Mouse (Mus musculus) liver, embryonic 12.5 days (tissue): ENCODE measurements around the gene C8a. TPM values are rescaled to one million over a fixed set of nuclear protein-coding genes. Genes with fewer than 3 reads are reported as not detected.

Experiments
- ATAC-seq: fragments of 200-750 bp; cut with Nextera tagmentation; 2 replicates; pipeline ENCODE4 v1.8.0; 2017; ENCODE audit warnings: moderate number of reproducible peaks, mild to moderate bottlenecking, moderate library complexity
- H3K27ac ChIP-seq: fragments of 300-500 bp; sonication (generic); 2 replicates; pipeline ENCODE4 v1.5.1; 2016; ENCODE audit warnings: mild to moderate bottlenecking
- H3K27me3 ChIP-seq: fragments of 300-500 bp; sonication (generic); replicated peaks from 2 replicates; pipeline ENCODE4 v1.6.1; 2016; ENCODE audit warnings: mild to moderate bottlenecking, moderate library complexity
- H3K36me3 ChIP-seq: fragments of 300-500 bp; sonication (generic); 2 replicates; pipeline ENCODE4 v1.6.1; 2016; ENCODE audit warnings: mild to moderate bottlenecking, moderate library complexity
- H3K4me1 ChIP-seq: fragments of 300-500 bp; sonication (generic); 2 replicates; pipeline ENCODE4 v1.6.1; 2016
- H3K4me2 ChIP-seq: fragments of 300-500 bp; sonication (generic); 2 replicates; pipeline ENCODE4 v1.6.1; 2016; ENCODE audit warnings: mild to moderate bottlenecking, moderate library complexity
- H3K4me3 ChIP-seq: fragments of 300-500 bp; sonication (generic); 2 replicates; pipeline ENCODE4 v1.5.1; 2016; ENCODE audit warnings: mild to moderate bottlenecking, moderate library complexity
- H3K9ac ChIP-seq: fragments of 300-500 bp; sonication (generic); 2 replicates; pipeline ENCODE4 v1.6.1; 2016; ENCODE audit warnings: mild to moderate bottlenecking, moderate library complexity
- H3K9me3 ChIP-seq: fragments of 300-500 bp; sonication (generic); replicated peaks from 2 replicates; pipeline ENCODE4 v1.6.1; 2016; ENCODE audit warnings: mild to moderate bottlenecking, moderate library complexity
- WGBS: fragments of 180-500 bp; shearing (Covaris S2); methylation state at CpG from one replicate; pipeline ENCODE4 v1.1.7; 2016; ENCODE audit not compliant: insufficient replicate concordance; 5-methylcytosine and 5-hydroxymethylcytosine counted together
- polyA plus RNA-seq: library from polyadenylated mRNA; unstranded; fragments of >200 nt; fragmentation: Nextera tagmentation; extraction: Ambion mirVana; gene quantifications from 2 replicates; pipeline ENCODE4 v1.2.1, GENCODE M21; 2016

Gene C8a
- polyA plus RNA-seq, 1 experiment from 2014 or later: 7.4 TPM

- Histone ChIP-seq H3K4me1 (no peaks in the 10 kb centered on the region), H3K4me3 (no peak overlapping the region), H3K4me2 (no peak overlapping the region), H3K27me3 (no peaks in the 10 kb centered on the region), H3K9me3 (no peaks in the 10 kb centered on the region), H3K36me3 (no peaks in the 10 kb centered on the region), H3K27ac (no peak overlapping the region), H3K9ac (no peak overlapping the region)
- 57% methylated on average over 5 of the region's 5 CpGs for WGBS
- ATAC-seq: no peak
Observed at GRCm38 (mm10) chr4:104835096-104835495, 41.1 kb downstream of the C8a start.

GRCm38 (mm10) chr4:104828939-104829338 is 47.3 kb downstream of the C8a start:
- Histone ChIP-seq H3K9me3 (no peaks in the 10 kb centered on the region), H3K36me3 (0 out of 2 replicates have a peak, but pooled peaks cover 4% of the 10 kb centered on the region), H3K27me3 (no peaks in the 10 kb centered on the region), H3K4me1 (no peaks in the 10 kb centered on the region), H3K4me2 (no peak overlapping the region), H3K9ac (no peak overlapping the region), H3K27ac (no peak overlapping the region), H3K4me3 (no peak overlapping the region)
- WGBS: 69% methylated on average over 5 of the region's 5 CpGs
- ATAC-seq: no peak

GRCm38 (mm10) chr4:104824381-104825077 is 51.7 kb downstream of the C8a start:
- no peaks in the 10 kb centered on the region for H3K4me1 ChIP-seq
- H3K9ac ChIP-seq: no peak overlapping the region
- 0 out of 2 replicates have a peak, but pooled peaks cover 4% of the 10 kb centered on the region for H3K36me3 ChIP-seq
- H3K27ac ChIP-seq: no peak overlapping the region
- WGBS: 59% methylated on average over 7 of the region's 7 CpGs
- H3K4me2 ChIP-seq: no peak overlapping the region
- no peak overlapping the region for H3K4me3 ChIP-seq
- no peaks in the 10 kb centered on the region for H3K9me3 ChIP-seq
- no peak for ATAC-seq
- no peaks in the 10 kb centered on the region for H3K27me3 ChIP-seq

GRCm38 (mm10) chr4:104823597-104824101 is 52.5 kb downstream of the C8a start:
- H3K9me3 ChIP-seq: no peaks in the 10 kb centered on the region
- H3K4me2 ChIP-seq: no peak overlapping the region
- 45% methylated on average over 4 of the region's 4 CpGs for WGBS
- no peaks in the 10 kb centered on the region for H3K27me3 ChIP-seq
- no peaks in the 10 kb centered on the region for H3K4me1 ChIP-seq
- H3K4me3 ChIP-seq: no peak overlapping the region
- H3K9ac ChIP-seq: no peak overlapping the region
- no peak overlapping the region for H3K27ac ChIP-seq
- H3K36me3 ChIP-seq: 0 out of 2 replicates have a peak, but pooled peaks cover 4% of the 10 kb centered on the region
- ATAC-seq: no peak

- H3K27ac ChIP-seq: no peak overlapping the region
- no peak overlapping the region for H3K9ac ChIP-seq
- no peak overlapping the region for H3K4me2 ChIP-seq
- ATAC-seq: no peak
- H3K36me3 ChIP-seq: no peaks in the 10 kb centered on the region
- H3K4me1 ChIP-seq: 0 out of 2 replicates have a peak, but pooled peaks cover 4% of the 10 kb centered on the region
- H3K27me3 ChIP-seq: no peaks in the 10 kb centered on the region
- no peak overlapping the region for H3K4me3 ChIP-seq
- WGBS: 55% methylated on average over 4 of the region's 4 CpGs
- H3K9me3 ChIP-seq: no peaks in the 10 kb centered on the region; the same call in 1 of the 2 replicates
Observed at GRCm38 (mm10) chr4:104819891-104820290, 56.3 kb downstream of the C8a start.

GRCm38 (mm10) chr4:104818986-104819385 is 57.2 kb downstream of the C8a start:
- H3K4me1 ChIP-seq: 0 out of 2 replicates have a peak, but pooled peaks cover 4% of the 10 kb centered on the region
- H3K4me2 ChIP-seq: no peak overlapping the region
- no peak overlapping the region for H3K9ac ChIP-seq
- no peaks in the 10 kb centered on the region for H3K27me3 ChIP-seq
- H3K9me3 ChIP-seq: no peaks in the 10 kb centered on the region; the same call in 1 of the 2 replicates
- 40% methylated on average over 4 of the region's 4 CpGs for whole genome bisulfite sequencing
- no peak overlapping the region for H3K27ac ChIP-seq
- no peak overlapping the region for H3K4me3 ChIP-seq
- no peaks in the 10 kb centered on the region for H3K36me3 ChIP-seq
- no peak for ATAC-seq

- H3K9me3 ChIP-seq: no peaks in the 10 kb centered on the region; the same call in 1 of the 2 replicates
- no peak overlapping the region for H3K9ac ChIP-seq
- 0 out of 2 replicates have a peak, but pooled peaks cover 4% of the 10 kb centered on the region for H3K4me1 ChIP-seq
- no peaks in the 10 kb centered on the region for H3K36me3 ChIP-seq
- 28% methylated on average over 2 of the region's 2 CpGs for WGBS
- ATAC-seq: no peak
- no peak overlapping the region for H3K4me3 ChIP-seq
- no peak overlapping the region for H3K4me2 ChIP-seq
- no peaks in the 10 kb centered on the region for H3K27me3 ChIP-seq
- no peak overlapping the region for H3K27ac ChIP-seq
Observed at GRCm38 (mm10) chr4:104817509-104817908, 58.7 kb downstream of the C8a start.

- Histone ChIP-seq H3K4me2 (no peak overlapping the region), H3K36me3 (no peaks in the 10 kb centered on the region), H3K9ac (no peak overlapping the region), H3K4me3 (no peak overlapping the region), H3K4me1 (0 out of 2 replicates have a peak, but pooled peaks cover 4% of the 10 kb centered on the region), H3K27ac (no peak overlapping the region), H3K27me3 (no peaks in the 10 kb centered on the region), H3K9me3 (no peaks in the 10 kb centered on the region; the same call in 1 of the 2 replicates)
- ATAC-seq: peak; percentile 73
- 62% methylated on average over 4 of the region's 4 CpGs for WGBS
Observed at GRCm38 (mm10) chr4:104816519-104817232, 59.5 kb downstream of the C8a start.

- ATAC-seq: no peak
- H3K4me3 ChIP-seq: no peak overlapping the region
- no peaks in the 10 kb centered on the region; the same call in 1 of the 2 replicates for H3K9me3 ChIP-seq
- no peak overlapping the region for H3K9ac ChIP-seq
- 0 out of 2 replicates have a peak, but pooled peaks cover 4% of the 10 kb centered on the region for H3K4me1 ChIP-seq
- H3K36me3 ChIP-seq: no peaks in the 10 kb centered on the region
- no peak overlapping the region for H3K4me2 ChIP-seq
- H3K27ac ChIP-seq: no peak overlapping the region
- 44% methylated on average over 2 of the region's 2 CpGs for WGBS
- no peaks in the 10 kb centered on the region for H3K27me3 ChIP-seq
Observed at GRCm38 (mm10) chr4:104813617-104814016, 62.6 kb downstream of the C8a start.

GRCm38 (mm10) chr4:104810710-104811286 is 65.4 kb downstream of the C8a start:
- no peaks in the 10 kb centered on the region for H3K27me3 ChIP-seq
- H3K9ac ChIP-seq: no peak overlapping the region
- H3K4me3 ChIP-seq: no peak overlapping the region
- no peak overlapping the region for H3K27ac ChIP-seq
- no peaks in the 10 kb centered on the region for H3K36me3 ChIP-seq
- no peak for ATAC-seq
- no peaks in the 10 kb centered on the region for H3K4me1 ChIP-seq
- 54% methylated on average over 10 of the region's 10 CpGs for WGBS
- no peaks in the 10 kb centered on the region; the same call in 1 of the 2 replicates for H3K9me3 ChIP-seq
- H3K4me2 ChIP-seq: no peak overlapping the region

GRCm38 (mm10) chr4:104805414-104806257 is 70.6 kb downstream of the C8a start:
- Histone ChIP-seq H3K36me3 (no peaks in the 10 kb centered on the region), H3K4me3 (no peak overlapping the region), H3K4me1 (no peaks in the 10 kb centered on the region), H3K4me2 (no peak overlapping the region), H3K9ac (no peak overlapping the region), H3K27ac (no peak overlapping the region), H3K27me3 (no peaks in the 10 kb centered on the region), H3K9me3 (no peaks in the 10 kb centered on the region)
- no peak for ATAC-seq
- 69% methylated on average over 19 of the region's 19 CpGs for WGBS
